Mouse (Mus musculus) neural tube, embryonic 13.5 days (tissue): ENCODE measurements around the gene Dlgap3. TPM values are rescaled to one million over a fixed set of nuclear protein-coding genes. Genes with fewer than 3 reads are reported as not detected.

Experiments used
- ATAC-seq: fragments of 200-750 bp; cut with Nextera tagmentation; 2 replicates; pipeline ENCODE4 v1.8.0; 2017; ENCODE audit warnings: low read depth, mild to moderate bottlenecking, moderate TSS enrichment, moderate library complexity
- H3K27ac ChIP-seq: fragments of 300-500 bp; sonication (generic); replicated peaks from 2 replicates; pipeline ENCODE4 v1.5.1; 2015; ENCODE audit warnings: moderate library complexity, mild to moderate bottlenecking, inconsistent platforms
- H3K27me3 ChIP-seq: fragments of 300-500 bp; sonication (generic); 2 replicates; pipeline ENCODE4 v1.6.1; 2015; ENCODE audit warnings: mild to moderate bottlenecking, inconsistent platforms
- H3K36me3 ChIP-seq: fragments of 300-500 bp; sonication (generic); 2 replicates; pipeline ENCODE4 v1.6.1; 2015; ENCODE audit warnings: mild to moderate bottlenecking, inconsistent platforms
- H3K4me1 ChIP-seq: fragments of 300-500 bp; sonication (generic); replicated peaks from 2 replicates; pipeline ENCODE4 v1.6.1; 2015; ENCODE audit warnings: inconsistent platforms
- H3K4me2 ChIP-seq: fragments of 300-500 bp; sonication (generic); 2 replicates; pipeline ENCODE4 v1.6.1; 2015; ENCODE audit warnings: inconsistent platforms, mild to moderate bottlenecking, moderate library complexity
- H3K4me3 ChIP-seq: fragments of 300-500 bp; sonication (generic); 2 replicates; pipeline ENCODE4 v1.5.1; 2015; ENCODE audit warnings: mild to moderate bottlenecking, inconsistent platforms
- H3K9ac ChIP-seq: fragments of 300-500 bp; sonication (generic); 2 replicates; pipeline ENCODE4 v1.6.1; 2015; ENCODE audit warnings: moderate library complexity, mild to moderate bottlenecking, inconsistent platforms
- H3K9me3 ChIP-seq: fragments of 300-500 bp; sonication (generic); 2 replicates; pipeline ENCODE4 v1.6.1; 2016; ENCODE audit warnings: inconsistent platforms
- WGBS: fragments of 180-500 bp; shearing (Covaris S2); methylation state at CpG from one replicate; pipeline ENCODE4 v1.1.7; 2015; 5-methylcytosine and 5-hydroxymethylcytosine counted together
- polyA plus RNA-seq: library from polyadenylated mRNA; unstranded; fragments of >200 nt; fragmentation: Nextera tagmentation; extraction: Ambion mirVana; gene quantifications from 2 replicates; pipeline ENCODE4 v1.2.1, GENCODE M21; 2015

Dlgap3 gene
- polyA plus RNA-seq, 1 experiment from 2014 or later = 13.4 TPM

DNA sequence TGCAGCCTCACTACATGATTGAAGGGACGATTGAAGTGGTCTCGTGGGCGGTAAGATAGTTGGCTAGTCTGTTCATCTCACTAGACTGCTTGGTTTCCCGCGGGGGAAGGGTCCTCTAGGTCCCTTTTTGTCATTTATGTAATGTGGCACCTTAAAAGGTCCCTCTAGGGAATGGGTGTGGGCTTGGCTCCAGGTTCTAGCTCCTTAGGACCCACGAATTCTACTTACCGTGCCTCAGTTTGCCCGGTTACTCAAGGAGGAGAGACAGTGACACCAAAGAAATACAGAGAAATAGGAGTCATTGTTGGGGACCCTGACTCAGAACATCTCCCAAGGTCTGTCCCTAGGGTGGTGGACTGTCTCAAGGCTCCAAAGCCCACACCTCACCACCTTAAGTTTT lies 1.3 kb upstream of the Dlgap3 start:
- peak overlapping the region; percentile 90 for H3K4me3 ChIP-seq
- peaks cover 29% of the 10 kb centered on the region for H3K27me3 ChIP-seq
- ATAC-seq = peak; percentile 6; the same call in 1 of the 2 replicates
- 13% methylated on average over 8 of the region's 8 CpGs for WGBS
- no peaks in the 10 kb centered on the region for H3K36me3 ChIP-seq
- peak overlapping the region; percentile 78 for H3K4me2 ChIP-seq
- H3K9me3 ChIP-seq = no peaks in the 10 kb centered on the region
- H3K27ac ChIP-seq = peak overlapping the region; percentile 87
- peak overlapping the region; percentile 94; the same call in 1 of the 2 replicates for H3K9ac ChIP-seq
- H3K4me1 ChIP-seq = peaks cover 47% of the 10 kb centered on the region

DNA sequence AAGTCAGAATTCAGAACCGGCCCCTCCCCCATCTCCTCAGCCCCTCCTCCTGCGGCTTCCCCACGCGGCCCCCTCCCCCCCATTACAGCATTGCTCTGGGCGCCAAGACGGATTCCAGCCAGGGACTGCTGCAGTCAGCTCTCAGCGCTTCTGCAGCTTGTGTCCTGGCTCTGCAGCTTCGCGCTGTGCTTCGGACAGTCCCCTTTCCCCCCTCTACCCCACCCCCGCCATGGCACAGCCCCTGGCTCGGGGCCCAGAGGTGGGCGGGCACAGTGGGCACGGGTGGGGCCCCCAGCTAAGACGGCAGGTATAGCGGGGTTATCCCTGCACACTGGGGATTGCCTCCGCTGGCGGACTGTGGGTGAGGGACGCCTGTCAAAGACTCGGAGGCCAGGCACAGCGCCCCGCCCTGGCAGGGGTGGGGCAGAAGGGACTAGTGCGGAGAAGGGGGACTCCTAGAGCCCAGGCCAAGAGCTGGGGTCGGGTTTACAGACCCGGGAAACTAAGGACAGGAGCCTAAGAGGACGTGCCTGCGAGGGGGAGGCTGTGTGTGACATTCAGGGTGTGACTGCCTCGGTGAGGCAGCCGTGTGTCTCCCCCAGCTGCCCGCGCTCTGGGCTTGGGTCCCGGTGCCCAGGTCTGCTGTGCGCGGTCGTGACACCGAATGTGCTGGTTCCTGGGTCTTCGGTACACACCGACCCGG lies 642 bp upstream of the Dlgap3 start:
- Histone ChIP-seq H3K4me3 (peak overlapping the region; percentile 90), H3K4me2 (peak overlapping the region; percentile 78), H3K4me1 (peaks cover 54% of the 10 kb centered on the region), H3K27ac (peak overlapping the region; percentile 87), H3K36me3 (no peaks in the 10 kb centered on the region), H3K9me3 (no peaks in the 10 kb centered on the region), H3K27me3 (peaks cover 35% of the 10 kb centered on the region), H3K9ac (peak overlapping the region; percentile 94)
- peak; percentile 73 for ATAC-seq
- 2% methylated on average over 39 of the region's 39 CpGs for WGBS

DNA sequence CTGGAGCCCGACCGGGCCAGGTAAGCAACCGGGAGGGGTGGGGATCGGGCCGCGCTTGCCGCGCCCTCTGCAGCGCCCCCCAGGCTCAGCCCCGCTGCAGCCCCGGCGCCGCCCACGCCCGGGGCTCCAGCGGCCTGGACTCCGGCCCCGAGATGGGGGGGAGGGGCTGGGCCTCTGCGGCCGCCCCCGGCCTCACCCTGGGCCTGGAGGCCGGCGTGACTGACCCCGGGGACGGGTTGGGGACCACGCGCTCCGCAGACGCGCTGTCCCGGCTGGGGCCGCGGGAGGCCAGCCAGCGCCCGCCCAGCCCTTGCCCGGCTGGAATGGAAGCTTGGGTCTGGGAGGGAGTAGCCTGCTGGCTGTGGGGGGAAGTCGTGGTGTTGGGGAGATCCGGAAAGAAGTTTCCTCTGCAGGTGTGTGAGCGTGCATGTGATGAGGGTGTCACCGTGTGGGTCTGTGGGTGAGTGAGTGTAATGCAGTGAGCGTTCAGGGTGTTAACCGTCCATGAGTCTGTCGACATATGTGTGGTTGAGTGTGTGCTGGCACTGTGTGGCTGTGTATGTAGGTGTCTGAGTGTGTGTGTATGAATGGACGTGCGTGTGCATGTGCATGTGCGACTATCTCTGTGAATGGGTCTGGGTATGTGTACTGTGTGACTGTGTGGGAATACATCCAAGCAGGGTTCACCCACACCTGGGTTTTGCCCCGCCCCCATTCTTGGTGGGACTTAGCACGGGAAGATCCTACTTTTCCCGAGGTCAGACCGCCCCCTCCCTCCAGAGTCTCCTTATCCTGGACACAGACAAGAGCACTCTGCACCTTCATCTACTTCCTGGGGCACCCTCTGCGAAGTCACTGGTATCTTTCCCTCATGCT lies 580 bp downstream of the Dlgap3 start:
- peak overlapping the region; percentile 94 for H3K9ac ChIP-seq
- H3K27ac ChIP-seq = peak overlapping the region; percentile 87
- H3K4me1 ChIP-seq = peaks cover 65% of the 10 kb centered on the region
- 2% methylated on average over 50 of the region's 51 CpGs for WGBS
- H3K9me3 ChIP-seq = no peaks in the 10 kb centered on the region
- peaks cover 36% of the 10 kb centered on the region for H3K27me3 ChIP-seq
- peak; percentile 50 for ATAC-seq
- H3K36me3 ChIP-seq = no peaks in the 10 kb centered on the region
- peak overlapping the region; percentile 78 for H3K4me2 ChIP-seq
- peak overlapping the region; percentile 90 for H3K4me3 ChIP-seq

DNA sequence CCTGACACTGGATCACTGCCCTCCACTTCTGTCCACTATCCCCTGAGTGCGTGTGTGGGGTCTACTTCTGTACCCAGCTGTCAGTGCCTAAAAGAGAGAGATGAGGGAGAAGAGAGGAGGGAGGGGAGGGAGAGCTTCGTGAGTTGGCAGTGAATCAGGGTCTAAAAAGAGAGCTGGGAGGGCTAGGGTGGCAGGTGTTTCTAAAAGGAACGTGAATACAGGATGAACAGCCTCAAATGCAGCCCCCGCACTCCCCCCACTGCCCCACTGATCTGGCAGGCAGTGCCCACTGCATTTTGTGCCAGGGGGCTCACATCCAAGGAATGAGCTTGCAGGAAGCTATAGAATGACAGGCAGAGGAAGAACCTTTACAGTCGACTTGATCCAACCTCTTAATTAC lies 1.9 kb downstream of the Dlgap3 start:
- Histone ChIP-seq H3K27me3 (peaks cover 31% of the 10 kb centered on the region), H3K4me1 (peaks cover 74% of the 10 kb centered on the region), H3K36me3 (no peaks in the 10 kb centered on the region), H3K9me3 (no peaks in the 10 kb centered on the region), H3K27ac (no peak overlapping the region; the same call in 1 of the 2 replicates), H3K4me2 (peak overlapping the region; percentile 78), H3K4me3 (no peak overlapping the region), H3K9ac (no peak overlapping the region)
- 19% methylated on average over 5 of the region's 5 CpGs for WGBS
- no peak for ATAC-seq

DNA sequence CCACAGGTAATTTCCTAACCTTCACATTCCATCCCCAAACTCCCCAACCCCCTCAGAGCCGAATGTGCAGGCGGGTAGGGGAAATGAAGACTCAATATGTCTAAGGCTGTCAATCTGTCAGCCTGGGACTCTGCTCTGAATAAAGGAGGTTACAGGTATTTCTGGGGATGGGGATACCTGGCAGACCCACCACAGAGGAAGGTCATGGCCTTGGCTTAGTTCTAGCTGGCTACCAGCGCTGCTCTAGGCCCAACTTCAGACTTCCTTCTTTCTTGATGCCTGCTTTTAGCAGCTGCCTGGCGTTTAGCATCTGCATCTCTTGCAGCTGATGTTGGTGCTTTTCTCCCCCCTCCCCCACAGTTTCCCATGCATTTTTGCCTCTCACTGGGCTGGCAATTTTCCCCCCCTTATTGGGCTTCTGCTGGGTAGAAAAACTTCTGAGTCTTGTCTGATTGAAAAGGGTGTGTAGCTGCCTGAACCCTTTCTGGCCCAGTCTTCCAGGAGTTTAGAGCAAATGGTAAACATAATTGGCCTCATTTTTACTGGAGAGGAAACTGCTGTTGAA lies 2.4 kb downstream of the Dlgap3 start:
- Histone ChIP-seq H3K4me2 (peak overlapping the region; percentile 21; the same call in 1 of the 2 replicates), H3K27ac (no peak overlapping the region), H3K4me1 (peaks cover 74% of the 10 kb centered on the region), H3K9me3 (no peaks in the 10 kb centered on the region), H3K27me3 (peaks cover 30% of the 10 kb centered on the region), H3K4me3 (no peak overlapping the region), H3K36me3 (no peaks in the 10 kb centered on the region), H3K9ac (no peak overlapping the region)
- no peak for ATAC-seq
- WGBS = 50% methylated on average over 4 of the region's 4 CpGs

DNA sequence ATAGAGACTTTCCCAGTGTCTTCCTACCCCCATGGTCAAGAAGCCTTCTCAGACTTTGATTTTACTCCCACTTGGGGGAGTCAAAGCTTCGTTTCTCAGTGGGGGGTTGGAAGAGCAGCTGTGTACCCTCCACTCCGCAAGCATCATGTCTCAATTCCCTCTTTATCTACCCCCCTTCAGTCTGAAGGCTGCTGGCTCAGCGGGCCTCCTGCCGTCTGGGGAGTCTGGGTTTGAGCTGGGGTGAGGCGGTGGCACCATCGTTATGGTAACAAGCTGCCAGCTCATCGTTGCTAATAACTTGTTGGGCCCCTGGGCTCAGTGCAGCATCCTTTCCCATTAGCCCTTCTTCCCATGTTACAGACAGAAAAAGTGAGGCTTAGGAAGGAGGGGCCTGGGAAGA lies 3.1 kb downstream of the Dlgap3 start:
- peak overlapping the region; percentile 6; the same call in 1 of the 2 replicates for H3K9ac ChIP-seq
- H3K9me3 ChIP-seq = no peaks in the 10 kb centered on the region
- peaks cover 74% of the 10 kb centered on the region for H3K4me1 ChIP-seq
- ATAC-seq = no peak
- H3K4me3 ChIP-seq = no peak overlapping the region
- no peak overlapping the region; the same call in 1 of the 2 replicates for H3K4me2 ChIP-seq
- no peak overlapping the region for H3K27ac ChIP-seq
- WGBS = 17% methylated on average over 7 of the region's 7 CpGs
- peaks cover 25% of the 10 kb centered on the region for H3K27me3 ChIP-seq
- H3K36me3 ChIP-seq = no peaks in the 10 kb centered on the region

DNA sequence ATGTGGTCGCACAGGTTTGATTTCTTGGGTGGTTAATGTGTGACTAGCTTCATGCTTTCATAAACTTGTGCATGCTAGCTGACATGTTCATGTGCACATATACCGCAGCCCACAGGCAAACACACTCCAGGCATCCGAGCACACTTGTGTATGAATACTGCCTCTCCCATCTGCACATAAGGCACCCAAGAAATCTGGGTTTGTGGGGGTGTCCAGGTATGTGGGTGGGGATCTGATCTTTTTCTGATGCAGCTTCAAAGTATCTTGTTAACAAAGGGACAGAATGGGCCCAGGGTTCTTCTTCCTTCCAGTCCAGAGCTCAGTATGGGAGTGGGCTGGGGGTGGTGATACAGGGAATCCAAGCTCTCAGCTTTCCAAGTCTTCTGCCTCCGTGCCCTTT lies 3.6 kb downstream of the Dlgap3 start:
- 63% methylated on average over 4 of the region's 4 CpGs for WGBS
- H3K9me3 ChIP-seq = no peaks in the 10 kb centered on the region
- H3K27ac ChIP-seq = no peak overlapping the region
- H3K4me3 ChIP-seq = no peak overlapping the region
- no peak overlapping the region; the same call in 1 of the 2 replicates for H3K9ac ChIP-seq
- no peaks in the 10 kb centered on the region for H3K36me3 ChIP-seq
- peaks cover 70% of the 10 kb centered on the region for H3K4me1 ChIP-seq
- no peak overlapping the region; the same call in 1 of the 2 replicates for H3K4me2 ChIP-seq
- H3K27me3 ChIP-seq = peaks cover 23% of the 10 kb centered on the region
- ATAC-seq = no peak

DNA sequence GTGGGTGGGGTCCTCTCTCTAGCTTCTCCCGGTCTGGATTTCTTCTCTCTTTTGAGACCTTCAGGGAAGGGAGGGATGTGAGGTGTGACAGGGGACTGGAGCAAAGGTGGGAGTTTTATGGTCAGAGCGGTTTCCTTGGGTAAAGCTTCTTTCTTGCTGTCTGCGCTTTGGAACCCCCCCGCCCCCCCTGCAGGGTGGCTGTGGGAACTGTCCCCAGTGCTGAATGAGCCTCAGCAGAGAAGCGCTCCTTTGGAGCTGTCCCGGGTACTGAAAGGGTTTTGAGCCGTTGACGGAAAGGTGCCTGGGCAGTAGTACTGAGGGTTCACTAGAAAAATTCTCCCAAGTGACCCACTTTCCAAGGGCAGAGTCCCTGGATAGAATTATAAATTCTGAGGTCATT lies 4.5 kb downstream of the Dlgap3 start:
- Histone ChIP-seq H3K36me3 (no peaks in the 10 kb centered on the region), H3K9ac (no peak overlapping the region), H3K9me3 (no peaks in the 10 kb centered on the region), H3K27me3 (peaks cover 23% of the 10 kb centered on the region), H3K27ac (no peak overlapping the region), H3K4me3 (no peak overlapping the region), H3K4me2 (no peak overlapping the region; the same call in 1 of the 2 replicates), H3K4me1 (peaks cover 63% of the 10 kb centered on the region)
- 5% methylated on average over 8 of the region's 8 CpGs for WGBS
- no peak for ATAC-seq

DNA sequence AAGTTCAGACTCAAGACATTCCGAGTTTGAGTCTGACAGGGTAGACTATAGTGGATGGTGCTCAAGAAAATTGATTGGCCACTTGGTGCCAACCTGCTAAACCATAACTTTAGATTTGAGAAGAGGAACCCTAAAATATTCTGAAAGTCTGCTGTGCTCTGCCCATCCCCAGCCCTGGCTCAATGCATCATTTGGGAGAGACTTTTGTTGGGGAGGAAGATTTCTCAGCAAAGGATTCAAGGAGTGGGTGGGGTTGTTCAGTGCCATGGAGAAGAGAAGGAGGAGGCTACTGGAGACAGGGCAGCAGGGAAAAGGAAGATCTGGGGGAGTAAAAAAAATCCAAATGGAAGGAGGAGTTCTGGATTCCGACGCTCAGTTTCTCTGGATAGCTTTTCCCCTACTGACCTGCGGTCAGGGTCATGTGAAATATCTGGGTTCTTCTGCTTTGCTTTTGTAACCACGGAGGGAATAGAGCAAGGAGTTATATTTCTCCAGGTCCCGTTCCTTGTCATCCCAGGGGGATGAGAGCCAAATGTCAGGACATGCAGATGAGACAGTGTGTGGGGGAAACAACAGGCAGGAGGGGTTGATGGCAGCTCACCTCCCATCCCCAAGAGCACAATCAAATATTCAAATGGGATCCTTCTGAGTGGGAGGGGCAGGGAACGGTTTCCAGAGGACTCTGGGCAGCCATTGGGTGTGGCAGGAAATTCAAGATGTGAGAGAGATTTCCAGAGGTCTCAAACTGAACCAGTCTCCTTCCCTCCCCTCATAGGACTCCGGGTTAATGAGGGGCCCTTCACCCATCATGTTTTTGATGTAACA lies 5.3 kb downstream of the Dlgap3 start:
- Histone ChIP-seq H3K36me3 (no peaks in the 10 kb centered on the region), H3K9me3 (no peaks in the 10 kb centered on the region), H3K27me3 (peaks cover 26% of the 10 kb centered on the region), H3K27ac (no peak overlapping the region), H3K4me3 (no peak overlapping the region), H3K9ac (no peak overlapping the region), H3K4me2 (no peak overlapping the region), H3K4me1 (peaks cover 70% of the 10 kb centered on the region)
- ATAC-seq = no peak
- WGBS = 51% methylated on average over 8 of the region's 8 CpGs

DNA sequence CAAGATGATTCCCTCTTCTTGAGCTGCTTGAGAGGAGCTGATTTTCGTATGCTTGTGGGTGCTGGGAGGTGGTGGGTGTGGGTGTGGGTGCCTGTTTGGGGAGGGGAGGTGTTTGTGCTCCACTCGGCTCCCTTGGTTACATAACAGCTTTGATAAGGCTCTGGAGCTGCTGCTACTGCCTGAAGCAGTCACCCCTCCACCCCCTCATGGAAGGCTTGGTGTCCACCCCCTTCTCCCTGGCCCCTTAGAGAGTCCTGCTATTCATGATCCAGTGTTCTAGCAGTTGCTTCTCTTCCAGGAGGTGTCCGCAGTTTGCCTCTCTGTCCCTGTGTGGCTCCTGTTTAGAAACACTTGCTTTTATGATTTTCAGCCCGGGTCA lies 5.9 kb downstream of the Dlgap3 start:
- 57% methylated on average over 4 of the region's 4 CpGs for WGBS
- H3K36me3 ChIP-seq = no peaks in the 10 kb centered on the region

DNA sequence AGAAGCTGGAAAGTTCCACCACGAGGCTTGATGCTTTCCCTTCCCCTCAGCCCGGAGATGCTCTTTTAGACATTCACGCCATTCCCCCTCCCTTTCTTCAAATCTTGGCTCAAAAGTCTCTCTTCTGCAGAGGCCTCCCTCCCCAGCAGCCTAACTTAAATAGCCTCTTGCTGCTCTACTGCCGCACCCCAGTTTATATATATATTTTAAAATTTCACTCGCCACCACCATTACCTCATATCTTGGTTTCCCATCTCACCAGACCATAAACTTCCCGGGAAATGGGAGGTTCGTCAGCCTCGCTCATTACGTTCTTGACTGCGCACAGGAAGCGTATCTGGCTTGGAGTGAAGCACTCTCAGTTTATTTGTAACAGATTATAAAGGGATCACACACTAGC lies 9.0 kb downstream of the Dlgap3 start:
- no peak overlapping the region for H3K27ac ChIP-seq
- peaks cover 47% of the 10 kb centered on the region for H3K4me1 ChIP-seq
- H3K9me3 ChIP-seq = no peaks in the 10 kb centered on the region
- H3K4me3 ChIP-seq = no peak overlapping the region
- no peak overlapping the region for H3K9ac ChIP-seq
- H3K36me3 ChIP-seq = no peaks in the 10 kb centered on the region
- 82% methylated on average over 11 of the region's 11 CpGs for WGBS
- no peak overlapping the region for H3K4me2 ChIP-seq
- no peak for ATAC-seq
- peaks cover 9% of the 10 kb centered on the region; the same call in 1 of the 2 replicates for H3K27me3 ChIP-seq

More for the DNA sequence above, 5.9 kb downstream of the Dlgap3 start:
- no peak overlapping the region for H3K4me2 ChIP-seq
- no peaks in the 10 kb centered on the region for H3K9me3 ChIP-seq
- H3K27ac ChIP-seq = no peak overlapping the region
- peaks cover 70% of the 10 kb centered on the region for H3K4me1 ChIP-seq
- no peak for ATAC-seq
- no peak overlapping the region for H3K9ac ChIP-seq
- peaks cover 24% of the 10 kb centered on the region for H3K27me3 ChIP-seq
- no peak overlapping the region for H3K4me3 ChIP-seq
